Mouse (Mus musculus): ENCODE measurements at regions not wholly inside any gene's neighbourhood (a gene's known extent, or its start where the extent isn't known, plus 50 kb on each side); places are given as distances from the start of the nearest gene placed in this dataset.

DNA sequence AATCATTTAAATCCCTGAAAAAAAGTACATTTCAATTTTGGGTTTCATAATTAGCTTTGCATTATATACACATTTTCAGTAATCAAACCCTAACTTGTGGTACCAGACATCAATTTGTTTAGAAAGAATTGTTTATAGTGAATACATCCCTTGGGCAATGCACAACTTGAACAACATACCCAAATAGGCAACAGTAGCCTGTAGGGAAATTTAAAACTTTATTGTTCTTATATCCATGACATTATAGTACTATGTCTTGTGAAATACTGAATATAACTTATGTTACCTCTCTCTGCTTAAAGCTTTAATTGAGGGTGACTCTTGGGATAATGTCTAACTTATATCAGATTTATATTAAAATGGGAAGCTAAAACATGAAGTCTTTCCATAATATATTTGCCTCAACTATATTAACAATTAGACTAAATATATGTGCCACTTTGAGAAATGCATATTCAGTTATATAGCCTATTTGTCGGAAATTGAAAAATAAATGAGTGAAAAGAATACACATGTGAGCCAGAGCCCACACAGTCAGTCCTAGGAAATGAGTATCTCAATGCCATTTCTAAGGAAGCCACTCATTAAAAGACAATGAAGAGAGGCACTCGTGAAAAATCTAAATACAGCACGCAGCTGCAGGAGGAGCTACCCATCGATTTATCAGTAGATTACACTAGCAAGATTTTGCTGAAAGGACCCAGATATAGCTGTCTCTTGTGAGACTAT lies 458.1 kb upstream of the Slitrk6 start:
- no peaks in the 10 kb centered on the region for H3K9me3 ChIP-seq (ENCODE audit: control insufficient read depth, low read length)
- WGBS: 75% methylated on average over 4 of the region's 4 CpGs
- H3K4me3 ChIP-seq (ENCODE audit: low read depth, low read length): no peak overlapping the region
- no peaks in the 10 kb centered on the region for H3K27me3 ChIP-seq (ENCODE audit: control insufficient read depth, insufficient read depth, low read length)
- TF ChIP-seq EP300 (optimal IDR thresholded peaks at IDR 0.05) (no peak), CTCF (IDR thresholded peaks at IDR 0.05; ENCODE audit: low read depth) (no peak)
- ATAC-seq (ENCODE audit: low FRiP score, low TSS enrichment): no peak
- H3K9ac ChIP-seq (ENCODE audit: low read length): no peak overlapping the region
- no peak overlapping the region for H3K4me2 ChIP-seq (replicated peaks; ENCODE audit: low read depth)
- no peak for DNase-seq (ENCODE audit: low spot score)
- no peaks in the 10 kb centered on the region for H3K4me1 ChIP-seq (replicated peaks; ENCODE audit: control insufficient read depth, insufficient read depth)
- no peak overlapping the region for H3K27ac ChIP-seq (replicated peaks)
- no peaks in the 10 kb centered on the region for H3K36me3 ChIP-seq (ENCODE audit: control insufficient read depth, insufficient read depth, low read length)

DNA sequence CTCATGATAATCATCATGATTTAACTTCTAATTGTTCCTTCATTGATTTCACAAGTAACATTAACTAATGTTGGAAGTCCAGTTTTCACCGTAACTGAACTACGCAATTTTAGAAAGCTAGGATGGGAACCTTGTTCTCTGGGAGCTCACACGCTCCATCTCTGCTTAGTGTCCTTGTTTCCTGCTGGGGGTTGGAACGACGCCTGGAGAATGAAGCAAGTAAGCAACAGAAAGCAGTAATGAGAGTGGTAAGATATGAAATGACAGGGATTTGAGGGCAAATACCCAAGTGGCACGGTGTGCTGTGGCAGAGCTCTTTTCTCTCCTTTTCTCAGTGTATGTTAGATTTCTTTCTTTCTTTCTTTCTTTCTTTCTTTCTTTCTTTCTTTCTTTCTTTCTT lies 448.0 kb upstream of the Slitrk5 start:
- 76% methylated on average over 6 of the region's 6 CpGs for WGBS
- H3K9me3 ChIP-seq (ENCODE audit: control insufficient read depth, low read length): no peaks in the 10 kb centered on the region
- ATAC-seq (ENCODE audit: low FRiP score, low TSS enrichment) (no peak), DNase-seq (ENCODE audit: low spot score) (no peak)
- no peak overlapping the region for H3K9ac ChIP-seq (ENCODE audit: low read length)
- H3K4me2 ChIP-seq (replicated peaks; ENCODE audit: low read depth): no peak overlapping the region
- H3K4me3 ChIP-seq (ENCODE audit: low read depth, low read length): no peak overlapping the region
- TF ChIP-seq EP300 (optimal IDR thresholded peaks at IDR 0.05): no peak
- TF ChIP-seq CTCF (IDR thresholded peaks at IDR 0.05; ENCODE audit: low read depth): no peak
- H3K27me3 ChIP-seq (ENCODE audit: control insufficient read depth, insufficient read depth, low read length): no peaks in the 10 kb centered on the region
- no peaks in the 10 kb centered on the region for H3K4me1 ChIP-seq (replicated peaks; ENCODE audit: control insufficient read depth, insufficient read depth)
- no peak overlapping the region for H3K27ac ChIP-seq (replicated peaks)
- no peaks in the 10 kb centered on the region for H3K36me3 ChIP-seq (ENCODE audit: control insufficient read depth, insufficient read depth, low read length)

DNA sequence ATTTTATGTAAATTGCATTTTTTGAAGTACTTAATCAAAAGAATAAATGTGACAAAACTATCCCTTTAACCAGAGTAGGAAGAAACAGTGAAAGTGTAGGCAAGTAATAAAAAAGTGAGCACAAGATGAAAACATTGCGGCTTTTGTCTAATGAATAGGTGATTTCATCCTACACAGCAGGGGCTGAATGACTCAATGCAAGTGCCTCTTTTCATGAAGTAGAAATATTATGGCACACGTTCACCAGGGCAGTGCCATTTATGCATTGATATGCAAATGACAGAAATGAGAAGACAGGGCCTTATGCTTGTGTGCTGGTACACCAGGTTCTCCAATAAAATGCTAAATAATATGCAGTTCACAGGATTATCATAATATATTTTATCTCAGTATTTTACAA lies 435.8 kb upstream of the Slitrk5 start:
- WGBS: 74% methylated on average over 2 of the region's 2 CpGs
- Histone ChIP-seq H3K4me3 (ENCODE audit: low read depth, low read length) (no peak overlapping the region), H3K27me3 (ENCODE audit: control insufficient read depth, insufficient read depth, low read length) (no peaks in the 10 kb centered on the region), H3K4me2 (replicated peaks; ENCODE audit: low read depth) (no peak overlapping the region), H3K36me3 (ENCODE audit: control insufficient read depth, insufficient read depth, low read length) (no peaks in the 10 kb centered on the region), H3K27ac (replicated peaks) (no peak overlapping the region), H3K9ac (ENCODE audit: low read length) (no peak overlapping the region), H3K4me1 (replicated peaks; ENCODE audit: control insufficient read depth, insufficient read depth) (no peaks in the 10 kb centered on the region), H3K9me3 (ENCODE audit: control insufficient read depth, low read length) (no peaks in the 10 kb centered on the region)
- no peak for DNase-seq (ENCODE audit: low spot score)
- TF ChIP-seq EP300 (optimal IDR thresholded peaks at IDR 0.05): no peak
- no peak for TF ChIP-seq CTCF (IDR thresholded peaks at IDR 0.05; ENCODE audit: low read depth)
- no peak for ATAC-seq (ENCODE audit: low FRiP score, low TSS enrichment)

DNA sequence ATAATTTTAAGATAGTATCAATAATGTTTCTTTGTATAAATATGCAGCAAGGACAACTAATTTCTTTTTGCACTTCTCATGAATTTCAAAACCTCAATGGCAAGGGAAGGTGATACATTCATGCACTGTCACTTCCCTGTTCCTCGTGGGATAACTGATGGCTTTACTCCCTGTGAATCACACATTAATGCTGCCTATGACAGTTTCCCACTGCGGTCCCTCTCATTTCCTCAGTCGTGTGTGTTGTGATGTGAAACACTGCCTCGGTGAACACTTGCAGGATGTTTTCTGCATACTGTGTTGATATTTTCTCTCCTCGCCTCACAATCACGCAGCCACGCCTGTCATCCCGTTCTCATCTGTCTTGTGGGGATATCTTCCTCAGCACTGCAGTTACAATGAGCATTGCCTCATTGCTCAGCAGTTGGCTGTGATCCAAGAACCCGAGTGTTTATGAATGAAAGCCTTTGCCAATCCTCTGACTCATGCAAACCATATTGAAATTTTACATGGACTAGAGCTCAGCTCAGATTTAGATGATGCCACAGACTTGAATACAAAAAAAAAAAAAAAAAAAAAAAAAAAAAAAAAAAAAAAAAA lies 425.4 kb upstream of the Slitrk5 start:
- Histone ChIP-seq H3K27me3 (ENCODE audit: control insufficient read depth, insufficient read depth, low read length) (no peaks in the 10 kb centered on the region), H3K9ac (ENCODE audit: low read length) (no peak overlapping the region), H3K36me3 (ENCODE audit: control insufficient read depth, insufficient read depth, low read length) (no peaks in the 10 kb centered on the region), H3K4me2 (replicated peaks; ENCODE audit: low read depth) (no peak overlapping the region), H3K4me3 (ENCODE audit: low read depth, low read length) (no peak overlapping the region), H3K4me1 (replicated peaks; ENCODE audit: control insufficient read depth, insufficient read depth) (no peaks in the 10 kb centered on the region), H3K9me3 (ENCODE audit: control insufficient read depth, low read length) (no peaks in the 10 kb centered on the region), H3K27ac (replicated peaks) (no peak overlapping the region)
- ATAC-seq (ENCODE audit: low FRiP score, low TSS enrichment) (peak; percentile 51; the same call in 1 of the 2 replicates), DNase-seq (ENCODE audit: low spot score) (peak; percentile 16)
- TF ChIP-seq CTCF (IDR thresholded peaks at IDR 0.05; ENCODE audit: low read depth): no peak
- TF ChIP-seq EP300 (optimal IDR thresholded peaks at IDR 0.05): no peak
- 30% methylated on average over 9 of the region's 9 CpGs for WGBS

DNA sequence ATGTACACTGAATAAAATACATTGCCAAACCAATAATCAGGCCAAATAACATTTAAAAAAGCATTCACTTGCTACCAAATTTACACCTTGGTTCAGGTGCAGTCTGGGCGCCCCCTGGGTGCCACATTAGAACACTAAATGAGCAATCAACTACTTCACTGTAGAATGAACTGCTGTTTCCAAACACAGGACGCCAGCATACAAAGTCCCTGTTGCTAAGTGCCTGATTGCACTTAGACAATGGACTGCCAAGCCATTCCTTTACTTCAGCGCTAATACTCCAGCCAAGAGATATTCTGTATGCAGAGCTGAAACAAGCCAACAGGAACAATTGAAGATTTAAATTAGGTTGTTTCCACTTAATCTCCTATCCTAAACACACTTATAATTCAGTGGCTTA lies 421.7 kb upstream of the Slitrk5 start:
- Histone ChIP-seq H3K9ac (ENCODE audit: low read length) (no peak overlapping the region), H3K4me3 (ENCODE audit: low read depth, low read length) (no peak overlapping the region), H3K9me3 (ENCODE audit: control insufficient read depth, low read length) (no peaks in the 10 kb centered on the region), H3K27ac (replicated peaks) (no peak overlapping the region), H3K27me3 (ENCODE audit: control insufficient read depth, insufficient read depth, low read length) (no peaks in the 10 kb centered on the region), H3K4me2 (replicated peaks; ENCODE audit: low read depth) (no peak overlapping the region), H3K4me1 (replicated peaks; ENCODE audit: control insufficient read depth, insufficient read depth) (no peaks in the 10 kb centered on the region), H3K36me3 (ENCODE audit: control insufficient read depth, insufficient read depth, low read length) (no peaks in the 10 kb centered on the region)
- DNase-seq (ENCODE audit: low spot score) (no peak), ATAC-seq (ENCODE audit: low FRiP score, low TSS enrichment) (no peak)
- TF ChIP-seq CTCF (IDR thresholded peaks at IDR 0.05; ENCODE audit: low read depth): no peak
- TF ChIP-seq EP300 (optimal IDR thresholded peaks at IDR 0.05): no peak
- 66% methylated on average over 3 of the region's 3 CpGs for WGBS

DNA sequence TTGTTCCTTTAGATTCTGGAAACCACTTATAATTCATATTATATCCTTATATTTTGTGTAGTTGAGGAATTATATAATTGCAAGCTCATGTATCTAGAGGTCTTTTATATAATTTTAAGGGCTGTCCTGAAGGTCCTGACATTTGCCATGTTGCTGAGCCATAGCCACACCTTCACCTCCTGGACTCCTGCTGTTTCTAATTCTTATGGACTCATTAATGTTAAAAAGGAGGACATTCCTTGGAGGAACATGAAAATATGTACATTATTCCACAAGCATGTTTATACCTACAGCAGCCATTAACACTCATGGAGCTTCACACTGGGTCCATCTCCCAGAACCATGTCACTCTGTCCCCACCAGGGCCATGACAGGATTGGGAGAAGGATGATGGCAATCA lies 413.2 kb upstream of the Slitrk5 start:
- Histone ChIP-seq H3K4me1 (replicated peaks; ENCODE audit: control insufficient read depth, insufficient read depth) (no peaks in the 10 kb centered on the region), H3K4me3 (ENCODE audit: low read depth, low read length) (no peak overlapping the region), H3K36me3 (ENCODE audit: control insufficient read depth, insufficient read depth, low read length) (no peaks in the 10 kb centered on the region), H3K9me3 (ENCODE audit: control insufficient read depth, low read length) (no peaks in the 10 kb centered on the region), H3K4me2 (replicated peaks; ENCODE audit: low read depth) (no peak overlapping the region), H3K27me3 (ENCODE audit: control insufficient read depth, insufficient read depth, low read length) (no peaks in the 10 kb centered on the region), H3K27ac (replicated peaks) (no peak overlapping the region), H3K9ac (ENCODE audit: low read length) (no peak overlapping the region)
- ATAC-seq (ENCODE audit: low FRiP score, low TSS enrichment) (no peak), DNase-seq (ENCODE audit: low spot score) (no peak)
- TF ChIP-seq CTCF (IDR thresholded peaks at IDR 0.05; ENCODE audit: low read depth): no peak
- TF ChIP-seq EP300 (optimal IDR thresholded peaks at IDR 0.05): no peak

Data from stomach, postnatal 0 days (tissue).